Mouse (Mus musculus) kidney, postnatal 0 days (tissue): ENCODE data around the gene Fn1. TPM values are rescaled to one million over a fixed set of nuclear protein-coding genes. Genes with fewer than 3 reads are reported as not detected.

Experiments used
- ATAC-seq: fragments of 200-750 bp; cut with Nextera tagmentation; replicated peaks from 2 replicates; pipeline ENCODE4 v1.8.0; 2017; ENCODE audit warnings: low read depth, moderate number of reproducible peaks, moderate TSS enrichment, moderate library complexity; ENCODE audit not compliant: low FRiP score
- DNase-seq: peaks from one replicate; pipeline ENCODE4 v3.0.0-alpha.2; 2016; ENCODE audit warnings: low spot score
- H3K27ac ChIP-seq: fragments of 300-500 bp; sonication (generic); 2 replicates; pipeline ENCODE4 v1.5.1; 2014; ENCODE audit warnings: mild to moderate bottlenecking
- H3K27me3 ChIP-seq: fragments of 300-500 bp; sonication (generic); 2 replicates; pipeline ENCODE4 v1.6.1; 2014; ENCODE audit warnings: low read length, mixed read lengths; ENCODE audit not compliant: insufficient read depth
- H3K36me3 ChIP-seq: fragments of 300-500 bp; sonication (generic); 2 replicates; pipeline ENCODE4 v1.6.1; 2014; ENCODE audit warnings: low read length, mixed read lengths; ENCODE audit not compliant: insufficient read depth
- H3K4me1 ChIP-seq: fragments of 300-500 bp; sonication (generic); replicated peaks from 2 replicates; pipeline ENCODE4 v1.6.1; 2014; ENCODE audit warnings: antibody characterized with exemption, low read length, mixed read lengths; ENCODE audit not compliant: insufficient read depth
- H3K4me2 ChIP-seq: fragments of 300-500 bp; sonication (generic); 2 replicates; pipeline ENCODE4 v1.6.1; 2014; ENCODE audit warnings: mild to moderate bottlenecking, low read length, moderate library complexity, mixed read lengths
- H3K4me3 ChIP-seq: fragments of 300-500 bp; sonication (generic); replicated peaks from 2 replicates; pipeline ENCODE4 v1.5.1; 2014; ENCODE audit warnings: low read depth, low read length
- H3K9ac ChIP-seq: fragments of 300-500 bp; sonication (generic); 2 replicates; pipeline ENCODE4 v1.6.1; 2014; ENCODE audit warnings: low read depth, low read length
- H3K9me3 ChIP-seq: fragments of 300-500 bp; sonication (generic); replicated peaks from 2 replicates; pipeline ENCODE4 v1.6.1; 2016; ENCODE audit warnings: low read length, inconsistent platforms, mixed read lengths
- CTCF ChIP-seq: IDR thresholded peaks from 2 replicates; pipeline ENCODE4 v1.5.1; 2016; ENCODE audit warnings: antibody characterized with exemption, low read depth, mild to moderate bottlenecking, moderate library complexity
- WGBS: fragments of 180-500 bp; shearing (Covaris S2); extraction: QIAGEN DNeasy Blood & Tissue Kit; methylation state at CpG from one replicate; pipeline ENCODE4 v1.1.7; 2014; 5-methylcytosine and 5-hydroxymethylcytosine counted together
- polyA plus RNA-seq: library from polyadenylated mRNA; unstranded; fragments of >200 nt; fragmentation: Nextera tagmentation; extraction: Ambion mirVana; gene quantifications from 2 replicates; pipeline ENCODE4 v1.2.1, GENCODE M21; 2015

Gene Fn1
- polyA plus RNA-seq, 1 experiment from 2014 or later: 89.5 TPM

GRCm38 (mm10) chr1:71653400-71654159, 580 bp upstream of the Fn1 start:
- Histone ChIP-seq H3K36me3 (no peaks in the 10 kb centered on the region), H3K27me3 (no peaks in the 10 kb centered on the region), H3K4me3 (peak overlapping the region; percentile 66), H3K4me1 (0 out of 2 replicates have a peak, but pooled peaks cover 3% of the 10 kb centered on the region), H3K27ac (peak overlapping the region; percentile 82), H3K4me2 (peak overlapping the region; percentile 77), H3K9ac (peak overlapping the region; percentile 72), H3K9me3 (no peaks in the 10 kb centered on the region)
- ATAC-seq (peak; percentile 57; the same call in 1 of the 2 replicates), DNase-seq (peak; percentile 49)
- under 1% methylated on average over 24 of the region's 24 CpGs for WGBS
- TF ChIP-seq CTCF: no peak

GRCm38 (mm10) chr1:71651828-71652227, 1.2 kb downstream of the Fn1 start:
- H3K9ac ChIP-seq: no peak overlapping the region

GRCm38 (mm10) chr1:71651315-71651714, 1.7 kb downstream of the Fn1 start:
- H3K27me3 ChIP-seq: no peaks in the 10 kb centered on the region
- TF ChIP-seq CTCF: no peak
- DNase-seq: peak; percentile 36
- ATAC-seq: no peak
- peak overlapping the region; percentile 31; the same call in 1 of the 2 replicates for H3K27ac ChIP-seq
- H3K4me3 ChIP-seq: peak overlapping the region; percentile 28
- WGBS: 38% methylated on average over 9 of the region's 9 CpGs
- no peaks in the 10 kb centered on the region for H3K36me3 ChIP-seq
- no peaks in the 10 kb centered on the region for H3K9me3 ChIP-seq
- peak overlapping the region; percentile 46; the same call in 1 of the 2 replicates for H3K9ac ChIP-seq
- H3K4me2 ChIP-seq: peak overlapping the region; percentile 77
- H3K4me1 ChIP-seq: 0 out of 2 replicates have a peak, but pooled peaks cover 3% of the 10 kb centered on the region

More at GRCm38 (mm10) chr1:71651828-71652227, 1.2 kb downstream of the Fn1 start:
- Histone ChIP-seq H3K4me1 (0 out of 2 replicates have a peak, but pooled peaks cover 3% of the 10 kb centered on the region), H3K36me3 (no peaks in the 10 kb centered on the region), H3K4me3 (peak overlapping the region; percentile 66), H3K27me3 (no peaks in the 10 kb centered on the region), H3K9me3 (no peaks in the 10 kb centered on the region), H3K4me2 (peak overlapping the region; percentile 77), H3K27ac (no peak overlapping the region)
- DNase-seq (peak; percentile 22), ATAC-seq (no peak)
- 29% methylated on average over 1 of the region's 1 CpGs for WGBS
- no peak for TF ChIP-seq CTCF

GRCm38 (mm10) chr1:71650741-71651140, 2.3 kb downstream of the Fn1 start:
- ATAC-seq (no peak), DNase-seq (peak; percentile 30)
- Histone ChIP-seq H3K27me3 (no peaks in the 10 kb centered on the region), H3K4me1 (0 out of 2 replicates have a peak, but pooled peaks cover 3% of the 10 kb centered on the region), H3K9me3 (no peaks in the 10 kb centered on the region), H3K36me3 (0 out of 2 replicates have a peak, but pooled peaks cover 2% of the 10 kb centered on the region), H3K9ac (peak overlapping the region; percentile 46; the same call in 1 of the 2 replicates), H3K27ac (0 out of 2 replicates have a peak overlapping the region, but pooled peaks have one; percentile 31), H3K4me3 (peak overlapping the region; percentile 28), H3K4me2 (peak overlapping the region; percentile 77)
- 29% methylated on average over 6 of the region's 6 CpGs for WGBS
- TF ChIP-seq CTCF: no peak

GRCm38 (mm10) chr1:71648166-71648565, 4.8 kb downstream of the Fn1 start:
- no peak overlapping the region for H3K27ac ChIP-seq
- H3K4me3 ChIP-seq: no peak overlapping the region
- H3K36me3 ChIP-seq: peaks cover 13% of the 10 kb centered on the region; the same call in 1 of the 2 replicates
- H3K9ac ChIP-seq: no peak overlapping the region
- no peak for TF ChIP-seq CTCF
- H3K9me3 ChIP-seq: no peaks in the 10 kb centered on the region
- 0 out of 2 replicates have a peak, but pooled peaks cover 3% of the 10 kb centered on the region for H3K4me1 ChIP-seq
- no peaks in the 10 kb centered on the region for H3K27me3 ChIP-seq
- ATAC-seq: no peak
- H3K4me2 ChIP-seq: no peak overlapping the region
- WGBS: 86% methylated on average over 7 of the region's 7 CpGs
- DNase-seq: no peak

GRCm38 (mm10) chr1:71646774-71647173, 6.2 kb downstream of the Fn1 start:
- peaks cover 19% of the 10 kb centered on the region; the same call in 1 of the 2 replicates for H3K36me3 ChIP-seq

More at GRCm38 (mm10) chr1:71646774-71647173, 6.2 kb downstream of the Fn1 start:
- no peak overlapping the region for H3K27ac ChIP-seq
- H3K4me3 ChIP-seq: no peak overlapping the region
- H3K4me1 ChIP-seq: 0 out of 2 replicates have a peak, but pooled peaks cover 3% of the 10 kb centered on the region
- no peak for TF ChIP-seq CTCF
- H3K4me2 ChIP-seq: no peak overlapping the region
- no peaks in the 10 kb centered on the region for H3K9me3 ChIP-seq
- H3K9ac ChIP-seq: no peak overlapping the region
- WGBS: 68% methylated on average over 5 of the region's 5 CpGs
- H3K27me3 ChIP-seq: no peaks in the 10 kb centered on the region
- ATAC-seq: no peak
- DNase-seq: no peak
